Mouse (Mus musculus) midbrain, embryonic 16.5 days (tissue): ENCODE results near the gene Slc25a34. TPM values are rescaled to one million over a fixed set of nuclear protein-coding genes. Genes with fewer than 3 reads are reported as not detected.
A peak's percentile ranks its signal among the peaks of the same experiment; 100 is the strongest.

ENCODE experiments used
- ATAC-seq: fragments of 200-750 bp; cut with Nextera tagmentation; 2 replicates; pipeline ENCODE4 v1.8.0; 2017; ENCODE audit warnings: moderate TSS enrichment
- H3K27ac ChIP-seq: fragments of 300-500 bp; sonication (generic); 2 replicates; pipeline ENCODE4 v1.5.1; 2014; ENCODE audit warnings: mild to moderate bottlenecking, low read length, mixed read lengths
- H3K27me3 ChIP-seq: fragments of 300-500 bp; sonication (generic); 2 replicates; pipeline ENCODE4 v1.6.1; 2014; ENCODE audit warnings: low read depth, low read length, mixed read lengths; ENCODE audit not compliant: control insufficient read depth, insufficient read depth
- H3K36me3 ChIP-seq: fragments of 300-500 bp; sonication (generic); 2 replicates; pipeline ENCODE4 v1.6.1; 2014; ENCODE audit warnings: mild to moderate bottlenecking, low read length, moderate library complexity, mixed read lengths; ENCODE audit not compliant: control insufficient read depth, insufficient read depth
- H3K4me1 ChIP-seq: fragments of 300-500 bp; sonication (generic); 2 replicates; pipeline ENCODE4 v1.6.1; 2014; ENCODE audit warnings: mild to moderate bottlenecking, low read length, mixed read lengths; ENCODE audit not compliant: control insufficient read depth, insufficient read depth
- H3K4me2 ChIP-seq: fragments of 300-500 bp; sonication (generic); 2 replicates; pipeline ENCODE4 v1.6.1; 2014; ENCODE audit warnings: mild to moderate bottlenecking, low read length, mixed read lengths
- H3K4me3 ChIP-seq: fragments of 300-500 bp; sonication (generic); 2 replicates; pipeline ENCODE4 v1.5.1; 2014; ENCODE audit warnings: low read depth, mild to moderate bottlenecking, low read length, moderate library complexity, mixed read lengths
- H3K9ac ChIP-seq: fragments of 300-500 bp; sonication (generic); 2 replicates; pipeline ENCODE4 v1.6.1; 2014; ENCODE audit warnings: low read depth, low read length, mixed read lengths
- H3K9me3 ChIP-seq: fragments of 300-500 bp; sonication (generic); replicated peaks from 2 replicates; pipeline ENCODE4 v1.6.1; 2014; ENCODE audit warnings: mild to moderate bottlenecking, low read length, mixed read lengths; ENCODE audit not compliant: control insufficient read depth, poor library complexity, severe bottlenecking
- WGBS: fragments of 180-500 bp; shearing (Covaris S2); extraction: QIAGEN DNeasy Blood & Tissue Kit; methylation state at CpG from one replicate; pipeline ENCODE4 v1.1.7; 2014; 5-methylcytosine and 5-hydroxymethylcytosine counted together
- polyA plus RNA-seq: library from polyadenylated mRNA; unstranded; fragments of >200 nt; fragmentation: Nextera tagmentation; extraction: Ambion mirVana; gene quantifications from 2 replicates; pipeline ENCODE4 v1.2.1, GENCODE M21; 2015

Slc25a34 gene
- polyA plus RNA-seq, 1 experiment from 2014 or later: 0.45 TPM

DNA sequence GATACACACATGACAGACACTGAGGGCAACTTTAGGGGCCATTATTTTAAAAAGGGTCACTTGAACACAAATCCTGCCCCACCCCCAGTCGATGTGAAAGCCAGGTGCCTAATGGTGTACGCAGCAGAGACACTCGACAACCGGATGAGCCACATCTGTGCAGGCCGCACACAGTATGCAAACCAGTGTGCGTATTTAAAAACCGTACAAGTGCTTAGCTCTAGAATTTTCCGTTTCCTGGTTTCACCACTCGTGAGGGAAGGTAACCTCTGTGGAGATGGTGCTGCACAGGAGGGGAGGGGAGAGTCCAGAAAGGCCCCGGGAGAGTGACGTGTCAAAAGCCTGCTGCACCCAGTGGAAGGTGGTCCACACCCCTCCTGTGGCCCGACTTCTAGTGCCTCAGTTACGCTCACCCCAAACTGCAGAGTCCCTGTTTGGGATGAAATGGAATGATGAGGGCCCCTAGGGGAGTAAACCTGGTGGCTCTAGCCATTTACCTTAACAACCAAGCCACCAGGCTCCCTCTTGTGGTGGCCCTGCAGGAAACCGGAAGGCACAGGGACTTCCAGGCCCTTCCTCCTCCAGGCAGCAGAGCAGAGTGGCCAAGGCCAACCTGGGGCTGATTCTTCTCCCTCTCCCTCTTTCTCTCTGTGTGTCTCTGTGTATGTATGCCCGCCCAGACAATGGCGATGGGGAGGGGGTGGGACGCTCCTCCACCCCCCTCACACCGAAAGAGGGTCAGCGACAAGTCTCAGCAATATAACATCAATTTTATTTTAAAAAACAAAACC, 1.6 kb upstream of the Slc25a34 start:
- 78% methylated on average over 19 of the region's 19 CpGs for WGBS
- no peak overlapping the region for H3K4me3 ChIP-seq
- H3K27me3 ChIP-seq: no peaks in the 10 kb centered on the region
- no peaks in the 10 kb centered on the region for H3K4me1 ChIP-seq
- no peak overlapping the region for H3K4me2 ChIP-seq
- H3K36me3 ChIP-seq: peaks cover 39% of the 10 kb centered on the region
- no peak overlapping the region; the same call in 1 of the 2 replicates for H3K27ac ChIP-seq
- no peak for ATAC-seq
- no peak overlapping the region for H3K9ac ChIP-seq
- H3K9me3 ChIP-seq: no peaks in the 10 kb centered on the region

DNA sequence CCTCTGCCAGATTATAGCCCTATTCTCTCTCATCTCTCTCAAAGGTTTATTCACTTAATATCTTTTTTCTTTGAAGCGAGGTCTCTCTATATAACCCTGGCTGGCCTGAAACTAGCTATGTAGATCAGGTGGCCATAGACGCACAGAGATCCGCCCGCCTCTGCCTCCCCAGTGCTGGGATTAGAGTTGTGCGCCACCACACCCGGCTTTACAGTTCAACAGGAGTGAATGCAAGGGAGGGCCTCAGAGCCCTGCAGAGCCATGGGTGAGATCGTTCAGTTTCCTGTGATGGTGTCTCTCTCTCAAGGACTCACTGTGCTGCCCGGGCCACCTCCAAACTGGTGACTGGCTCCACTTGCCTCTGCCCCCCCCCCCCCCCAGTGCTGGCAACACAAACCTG, 513 bp upstream of the Slc25a34 start:
- no peak for ATAC-seq

GRCm38 (mm10) chr4:141623037-141623436, 584 bp downstream of the Slc25a34 start:
- 88% methylated on average over 11 of the region's 11 CpGs for WGBS

More for the DNA sequence above, 513 bp upstream of the Slc25a34 start:
- Histone ChIP-seq H3K4me3 (no peak overlapping the region), H3K4me1 (no peaks in the 10 kb centered on the region), H3K27me3 (no peaks in the 10 kb centered on the region), H3K27ac (no peak overlapping the region), H3K9me3 (no peaks in the 10 kb centered on the region), H3K36me3 (peaks cover 28% of the 10 kb centered on the region), H3K9ac (no peak overlapping the region), H3K4me2 (no peak overlapping the region)
- WGBS: 90% methylated on average over 8 of the region's 8 CpGs

DNA sequence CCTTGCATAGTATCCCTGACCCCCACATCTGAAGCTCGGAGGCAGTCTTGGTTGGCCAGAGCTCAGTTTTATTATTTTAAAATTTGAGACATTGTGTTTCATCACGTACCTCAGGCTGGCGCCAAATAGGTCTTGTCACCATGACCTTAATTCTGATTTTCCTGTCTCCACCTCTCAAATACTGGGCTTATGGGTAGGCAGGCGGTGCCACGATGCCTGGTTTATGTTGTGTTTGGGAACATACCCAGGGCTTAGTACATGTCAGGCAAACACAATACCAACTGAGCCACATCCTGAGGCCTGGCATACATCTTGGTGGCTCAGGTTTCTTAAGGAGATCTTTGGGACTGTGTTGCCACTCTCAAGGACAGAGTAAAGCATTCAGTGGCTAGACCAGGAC, 1.0 kb downstream of the Slc25a34 start:
- no peaks in the 10 kb centered on the region for H3K9me3 ChIP-seq
- WGBS: 91% methylated on average over 5 of the region's 5 CpGs
- H3K27ac ChIP-seq: no peak overlapping the region

More at GRCm38 (mm10) chr4:141623037-141623436, 584 bp downstream of the Slc25a34 start:
- Histone ChIP-seq H3K4me2 (no peak overlapping the region), H3K27me3 (no peaks in the 10 kb centered on the region), H3K4me1 (no peaks in the 10 kb centered on the region), H3K27ac (no peak overlapping the region), H3K9me3 (no peaks in the 10 kb centered on the region), H3K9ac (no peak overlapping the region), H3K4me3 (no peak overlapping the region), H3K36me3 (peaks cover 23% of the 10 kb centered on the region)
- ATAC-seq: no peak

GRCm38 (mm10) chr4:141622091-141622490, 1.5 kb downstream of the Slc25a34 start:
- H3K36me3 ChIP-seq: peaks cover 17% of the 10 kb centered on the region

More for the DNA sequence above, 1.0 kb downstream of the Slc25a34 start:
- Histone ChIP-seq H3K27me3 (no peaks in the 10 kb centered on the region), H3K36me3 (peaks cover 20% of the 10 kb centered on the region), H3K4me3 (no peak overlapping the region), H3K4me2 (no peak overlapping the region), H3K9ac (no peak overlapping the region), H3K4me1 (peaks cover 2% of the 10 kb centered on the region)
- ATAC-seq: no peak

GRCm38 (mm10) chr4:141621297-141621696, 2.3 kb downstream of the Slc25a34 start:
- Histone ChIP-seq H3K9ac (no peak overlapping the region), H3K27me3 (no peaks in the 10 kb centered on the region), H3K27ac (no peak overlapping the region), H3K4me2 (no peak overlapping the region), H3K36me3 (peaks cover 11% of the 10 kb centered on the region), H3K4me1 (peaks cover 3% of the 10 kb centered on the region), H3K9me3 (no peaks in the 10 kb centered on the region), H3K4me3 (no peak overlapping the region)
- no peak for ATAC-seq
- 87% methylated on average over 8 of the region's 8 CpGs for WGBS

More at GRCm38 (mm10) chr4:141622091-141622490, 1.5 kb downstream of the Slc25a34 start:
- WGBS: 84% methylated on average over 8 of the region's 8 CpGs
- Histone ChIP-seq H3K9me3 (no peaks in the 10 kb centered on the region), H3K4me2 (no peak overlapping the region), H3K27ac (no peak overlapping the region), H3K4me1 (peaks cover 3% of the 10 kb centered on the region), H3K27me3 (no peaks in the 10 kb centered on the region), H3K9ac (no peak overlapping the region), H3K4me3 (no peak overlapping the region)
- ATAC-seq: no peak

- no peak overlapping the region for H3K4me2 ChIP-seq
- no peak overlapping the region for H3K27ac ChIP-seq
- no peaks in the 10 kb centered on the region for H3K27me3 ChIP-seq
- ATAC-seq: no peak
- H3K9me3 ChIP-seq: no peaks in the 10 kb centered on the region
- H3K9ac ChIP-seq: no peak overlapping the region
- H3K36me3 ChIP-seq: 0 out of 2 replicates have a peak, but pooled peaks cover under 1% of the 10 kb centered on the region
- WGBS: 86% methylated on average over 9 of the region's 9 CpGs
- peaks cover 3% of the 10 kb centered on the region for H3K4me1 ChIP-seq
- H3K4me3 ChIP-seq: no peak overlapping the region
Observed at GRCm38 (mm10) chr4:141619299-141619883, 4.2 kb downstream of the Slc25a34 start.

- Histone ChIP-seq H3K4me1 (peaks cover 3% of the 10 kb centered on the region), H3K9me3 (no peaks in the 10 kb centered on the region), H3K27me3 (no peaks in the 10 kb centered on the region), H3K4me3 (no peak within 1 kb of the TSS), H3K27ac (no peak within 1 kb of the TSS), H3K4me2 (peak within 1 kb of the TSS; percentile 35), H3K9ac (no peak within 1 kb of the TSS), H3K36me3 (no peaks in the 10 kb centered on the region)
- no peak for ATAC-seq
- 31% methylated on average over 16 of the region's 20 CpGs for WGBS
Observed at GRCm38 (mm10) chr4:141618565-141619243, 4.9 kb downstream of the Slc25a34 start, which contains the start of gene Tmem82. Tmem82 (minus strand) TSS chr4:141618633.
